Comparison of ENCODE assay signal across 10 mouse cellular contexts in genomic region chr11:35337927-35338819, GRCm38 (mm10).
DNase-seq lines count a peak whose midpoint lies in the region; ATAC-seq lines count a peak whose summit lies in the region.
"Had no signal": no experiment of that assay in that cellular context is flagged by ENCODE, and none has a peak within 500 bp of the region (broad histone marks: within the 10 kb centered on the region; RNA-seq: fewer than 3 reads in every experiment).

No protein-coding gene starts in this region.

- no peak for DNase-seq in hindbrain, embryonic 10.5 days (ENCODE audit: low spot score)
- DNase-seq in cerebellum, postnatal 10 days: peak; percentile 67 to 74
- DNase-seq in kidney, adult 18-20 months: peak; percentile 54
- DNase-seq in kidney, postnatal 36 days: peak; percentile 49 to 58
- no peak for DNase-seq in adrenal gland, adult 2 months
- DNase-seq: lung, adult 18-20 months; thymus, postnatal 14 days had no signal

- H3K4me1 ChIP-seq in hindbrain, embryonic 15.5 days (replicated peaks): peaks cover 11% of the 10 kb centered on the region; the same call in 1 of the 2 replicates
- H3K4me1 ChIP-seq in hindbrain, embryonic 10.5 days (replicated peaks): peaks cover 7% of the 10 kb centered on the region; the same call in 1 of the 2 replicates
- H3K4me1 ChIP-seq in intestine, embryonic 15.5 days (replicated peaks): no peaks in the 10 kb centered on the region

- 63% methylated on average over 19 of the region's 19 CpGs for WGBS in hindbrain, embryonic 15.5 days
- WGBS in hindbrain, embryonic 10.5 days: 85% methylated on average over 19 of the region's 19 CpGs
- WGBS in intestine, embryonic 15.5 days: 78% methylated on average over 19 of the region's 19 CpGs

- H3K4me3 ChIP-seq in hindbrain, embryonic 15.5 days: no peak overlapping the region
- H3K4me3 ChIP-seq in hindbrain, embryonic 10.5 days: no peak overlapping the region
- no peak overlapping the region for H3K4me3 ChIP-seq in intestine, embryonic 15.5 days (replicated peaks)
- H3K4me3 ChIP-seq: erythroblast, embryonic 14.5 days had no signal

- no peaks in the 10 kb centered on the region for H3K27me3 ChIP-seq in hindbrain, embryonic 15.5 days
- peaks cover 19% of the 10 kb centered on the region; the same call in 1 of the 2 replicates for H3K27me3 ChIP-seq in hindbrain, embryonic 10.5 days (ENCODE audit: insufficient read depth, poor library complexity, severe bottlenecking)
- no peaks in the 10 kb centered on the region for H3K27me3 ChIP-seq in intestine, embryonic 15.5 days (replicated peaks)

- H3K4me2 ChIP-seq in hindbrain, embryonic 15.5 days: no peak overlapping the region
- no peak overlapping the region for H3K4me2 ChIP-seq in intestine, embryonic 15.5 days (replicated peaks)

- no peaks in the 10 kb centered on the region for H3K36me3 ChIP-seq in hindbrain, embryonic 15.5 days
- H3K36me3 ChIP-seq in hindbrain, embryonic 10.5 days: no peaks in the 10 kb centered on the region
- H3K36me3 ChIP-seq in intestine, embryonic 15.5 days: no peaks in the 10 kb centered on the region

- no peaks in the 10 kb centered on the region for H3K9me3 ChIP-seq in hindbrain, embryonic 15.5 days
- no peaks in the 10 kb centered on the region for H3K9me3 ChIP-seq in hindbrain, embryonic 10.5 days
- H3K9me3 ChIP-seq in intestine, embryonic 15.5 days: no peaks in the 10 kb centered on the region

- 0 out of 2 replicates have a peak, but pooled peaks have one; percentile 30 for ATAC-seq in hindbrain, embryonic 15.5 days (ENCODE audit: low FRiP score, low read depth)
- no peak for ATAC-seq in intestine, embryonic 15.5 days

- H3K27ac ChIP-seq in hindbrain, embryonic 15.5 days (replicated peaks): no peak overlapping the region
- no peak overlapping the region for H3K27ac ChIP-seq in hindbrain, embryonic 10.5 days
- no peak overlapping the region for H3K27ac ChIP-seq in intestine, embryonic 15.5 days

- H3K9ac ChIP-seq in hindbrain, embryonic 15.5 days: no peak overlapping the region
- no peak overlapping the region for H3K9ac ChIP-seq in intestine, embryonic 15.5 days

Comparison
In these comparisons a context has a peak if more than half of its experiments do, and no peak if none do; other contexts are left out.
1. DNase-seq: peak in cerebellum, postnatal 10 days (2 of 2), kidney, adult 18-20 months (single experiment) and kidney, postnatal 36 days (2 of 2); none in hindbrain, embryonic 10.5 days (single experiment) and adrenal gland, adult 2 months (single experiment).